Mouse (Mus musculus) MEL (cell line): ENCODE measurements around the gene Uba3. TPM values are rescaled to one million over a fixed set of nuclear protein-coding genes. Genes with fewer than 3 reads are reported as not detected.

ENCODE experiments used
- DNase-seq: peaks from one replicate; pipeline ENCODE4 v3.0.0; 2011; ENCODE audit warnings: low read depth, low spot score
- H3K27ac ChIP-seq: 2 replicates; pipeline ENCODE4 v1.5.1; 2012; ENCODE audit warnings: low read depth, mild to moderate bottlenecking, control low read depth, low read length, moderate library complexity; ENCODE audit not compliant: control insufficient read depth
- H3K27me3 ChIP-seq, 2 experiments: fragments of 150-350 bp in 1 of 2; sonication (generic) in 1 of 2; 2 replicates each; pipeline ENCODE4 v1.6.1; 2012; ENCODE audit warnings: low read length in 2 of 2, mild to moderate bottlenecking in 2 of 2, improper control_type of control experiment in 1 of 2, moderate library complexity in 1 of 2; ENCODE audit not compliant: insufficient read depth in 2 of 2, control insufficient read depth in 1 of 2
- H3K36me3 ChIP-seq, 2 experiments: 2 replicates each; pipeline ENCODE4 v1.6.1; 2012 to 2014; ENCODE audit warnings: low read length in 2 of 2, improper control_type of control experiment in 1 of 2, inconsistent platforms in 1 of 2, mild to moderate bottlenecking in 1 of 2; ENCODE audit not compliant: insufficient read depth in 2 of 2, control insufficient read depth in 1 of 2
- H3K4me1 ChIP-seq, 2 experiments: fragments of 150-350 bp in 1 of 2; sonication (generic) in 1 of 2; 2 replicates each; pipeline ENCODE4 v1.6.1; 2012; ENCODE audit warnings: low read length in 2 of 2, improper control_type of control experiment in 1 of 2, mild to moderate bottlenecking in 1 of 2; ENCODE audit not compliant: insufficient read depth in 2 of 2, control insufficient read depth in 1 of 2
- H3K4me3 ChIP-seq, 2 experiments: fragments of 150-350 bp in 1 of 2; sonication (generic) in 1 of 2; 2 replicates each; pipeline ENCODE4 v1.5.1; 2012; ENCODE audit warnings: low read depth in 2 of 2, low read length in 2 of 2, mild to moderate bottlenecking in 2 of 2, moderate library complexity in 2 of 2, control low read depth in 1 of 2, improper control_type of control experiment in 1 of 2; ENCODE audit not compliant: control insufficient read depth in 1 of 2, insufficient read depth in 1 of 2
- H3K79me2 ChIP-seq: 2 replicates; pipeline ENCODE4 v1.6.1; 2012; ENCODE audit warnings: mild to moderate bottlenecking, low read length, moderate library complexity; ENCODE audit not compliant: control insufficient read depth, poor library complexity, insufficient read depth
- H3K9ac ChIP-seq: 2 replicates; pipeline ENCODE4 v1.6.1; 2012; ENCODE audit warnings: low read depth, mild to moderate bottlenecking, control low read depth, low read length, moderate library complexity; ENCODE audit not compliant: control insufficient read depth, poor library complexity, severe bottlenecking
- H3K9me3 ChIP-seq: fragments of 150-350 bp; sonication (generic); replicated peaks from 2 replicates; pipeline ENCODE4 v1.6.1; 2012; ENCODE audit warnings: mild to moderate bottlenecking, low read length, improper control_type of control experiment, moderate library complexity; ENCODE audit not compliant: insufficient read depth
- CHD1 ChIP-seq: IDR thresholded peaks from 2 replicates; pipeline ENCODE4 v1.6.1; 2012; ENCODE audit warnings: low read depth, mild to moderate bottlenecking, inconsistent platforms, low read length, improper control_type of control experiment
- CTCF ChIP-seq, 3 experiments: IDR thresholded peaks in 2 of 3; conservative IDR thresholded peaks in 1 of 3; 2 replicates each; pipeline ENCODE4 v1.5.1; 2011 to 2012; ENCODE audit warnings: low read length in 3 of 3, low read depth in 2 of 3, mild to moderate bottlenecking in 2 of 3, improper control_type of control experiment in 1 of 3, inconsistent platforms in 1 of 3, mixed read lengths in 1 of 3, moderate library complexity in 1 of 3; ENCODE audit not compliant: control insufficient read depth in 1 of 3, insufficient read depth in 1 of 3, poor library complexity in 1 of 3, severe bottlenecking in 1 of 3
- E2F4 ChIP-seq: IDR thresholded peaks from 2 replicates; pipeline ENCODE4 v1.6.1; 2011; ENCODE audit warnings: low read depth, low read length, improper control_type of control experiment, borderline replicate concordance
- EP300 ChIP-seq, 2 experiments: IDR thresholded peaks; 2 replicates each; pipeline ENCODE4 v1.6.1; 2011; ENCODE audit warnings: improper control_type of control experiment in 2 of 2, low read length in 2 of 2, low read depth in 1 of 2, mild to moderate bottlenecking in 1 of 2
- ETS1 ChIP-seq: IDR thresholded peaks from 2 replicates; pipeline ENCODE4 v1.6.1; 2012; ENCODE audit warnings: low read depth, mild to moderate bottlenecking, inconsistent platforms, low read length, improper control_type of control experiment, moderate library complexity
- GABPA ChIP-seq: IDR thresholded peaks from 2 replicates; pipeline ENCODE4 v1.6.1; 2012; ENCODE audit warnings: low read depth, mild to moderate bottlenecking, inconsistent platforms, low read length, improper control_type of control experiment, moderate library complexity
- GATA1 ChIP-seq: IDR thresholded peaks from 2 replicates; pipeline ENCODE4 v1.6.1; 2011; ENCODE audit warnings: low read depth, low read length, improper control_type of control experiment
- JUND ChIP-seq: IDR thresholded peaks from 2 replicates; pipeline ENCODE4 v1.6.1; 2011; ENCODE audit warnings: low read depth, mild to moderate bottlenecking, improper control_type of control experiment, low read length
- KAT2A ChIP-seq: conservative IDR thresholded peaks from 2 replicates; pipeline ENCODE4 v1.6.1; 2012; ENCODE audit warnings: low read depth, low read length, improper control_type of control experiment, inconsistent platforms
- MAFK ChIP-seq: IDR thresholded peaks from 2 replicates; pipeline ENCODE4 v1.6.1; 2011; ENCODE audit warnings: low read depth, mild to moderate bottlenecking, low read length, improper control_type of control experiment, borderline replicate concordance
- MAX ChIP-seq: IDR thresholded peaks from 2 replicates; pipeline ENCODE4 v1.6.1; 2011; ENCODE audit warnings: low read length, improper control_type of control experiment
- MXI1 ChIP-seq: IDR thresholded peaks from 2 replicates; pipeline ENCODE4 v1.6.1; 2011; ENCODE audit warnings: mild to moderate bottlenecking, low read depth, low read length, improper control_type of control experiment
- MYB ChIP-seq: IDR thresholded peaks from 2 replicates; pipeline ENCODE4 v1.6.1; 2011; ENCODE audit warnings: mild to moderate bottlenecking, low read depth, low read length, improper control_type of control experiment
- MYC ChIP-seq: IDR thresholded peaks from 2 replicates; pipeline ENCODE4 v1.6.1; 2011; ENCODE audit warnings: low read depth, mild to moderate bottlenecking, low read length, improper control_type of control experiment, moderate library complexity
- NELFE ChIP-seq: IDR thresholded peaks from 2 replicates; pipeline ENCODE4 v1.6.1; 2011; ENCODE audit warnings: low read depth, low read length, improper control_type of control experiment
- NRF1 ChIP-seq: IDR thresholded peaks from 2 replicates; pipeline ENCODE4 v1.6.1; 2014; ENCODE audit warnings: low read depth, mild to moderate bottlenecking, inconsistent platforms, low read length, improper control_type of control experiment, moderate library complexity; ENCODE audit not compliant: poor library complexity, insufficient read depth, severe bottlenecking
- POLR2A ChIP-seq, 2 experiments: IDR thresholded peaks; 2 replicates each; pipeline ENCODE4 v1.6.1; 2011 to 2012; ENCODE audit warnings: low read length in 2 of 2, mild to moderate bottlenecking in 2 of 2, control low read depth in 1 of 2, improper control_type of control experiment in 1 of 2, low read depth in 1 of 2, moderate library complexity in 1 of 2; ENCODE audit not compliant: control insufficient read depth in 1 of 2, insufficient read depth in 1 of 2, poor library complexity in 1 of 2
- RCOR1 ChIP-seq: IDR thresholded peaks from 2 replicates; pipeline ENCODE4 v1.6.1; 2012; ENCODE audit warnings: low read depth, mild to moderate bottlenecking, inconsistent platforms, low read length, improper control_type of control experiment
- SIN3A ChIP-seq: IDR thresholded peaks from 2 replicates; pipeline ENCODE4 v1.6.1; 2012; ENCODE audit warnings: low read length, improper control_type of control experiment, inconsistent platforms
- TAL1 ChIP-seq: IDR thresholded peaks from 2 replicates; pipeline ENCODE4 v1.6.1; 2012; ENCODE audit warnings: mild to moderate bottlenecking, inconsistent platforms, low read length, moderate library complexity, mixed read lengths
- TCF12 ChIP-seq: IDR thresholded peaks from 2 replicates; pipeline ENCODE4 v1.6.1; 2014; ENCODE audit warnings: low read depth, mild to moderate bottlenecking, inconsistent platforms, low read length, improper control_type of control experiment, moderate library complexity
- UBTF ChIP-seq: IDR thresholded peaks from 2 replicates; pipeline ENCODE4 v1.6.1; 2012; ENCODE audit warnings: low read depth, mild to moderate bottlenecking, inconsistent platforms, low read length, improper control_type of control experiment, moderate library complexity, borderline replicate concordance; ENCODE audit not compliant: insufficient read depth
- USF1 ChIP-seq: IDR thresholded peaks from 2 replicates; pipeline ENCODE4 v1.6.1; 2014; ENCODE audit warnings: low read depth, mild to moderate bottlenecking, inconsistent platforms, low read length, improper control_type of control experiment, moderate library complexity
- USF2 ChIP-seq, 2 experiments: IDR thresholded peaks; 2 replicates each; pipeline ENCODE4 v1.6.1; 2011 to 2012; ENCODE audit warnings: improper control_type of control experiment in 2 of 2, low read length in 2 of 2, borderline replicate concordance in 1 of 2, inconsistent platforms in 1 of 2, low read depth in 1 of 2, mild to moderate bottlenecking in 1 of 2; ENCODE audit not compliant: insufficient read depth in 1 of 2
- ZC3H11A ChIP-seq: IDR thresholded peaks from 2 replicates; pipeline ENCODE4 v1.6.1; 2012; ENCODE audit warnings: low read depth, mild to moderate bottlenecking, inconsistent platforms, low read length, improper control_type of control experiment
- ZMIZ1 ChIP-seq: IDR thresholded peaks from 2 replicates; pipeline ENCODE4 v1.6.1; 2012; ENCODE audit warnings: low read depth, mild to moderate bottlenecking, inconsistent platforms, low read length, improper control_type of control experiment, moderate library complexity
- ZNF384 ChIP-seq: IDR thresholded peaks from 2 replicates; pipeline ENCODE4 v1.6.1; 2012; ENCODE audit warnings: low read depth, mild to moderate bottlenecking, inconsistent platforms, low read length, improper control_type of control experiment
- polyA plus RNA-seq, 2 experiments: library from polyadenylated mRNA; stranded (reverse) in 1 of 2; unstranded in 1 of 2; fragments of >175 nt in 1 of 2; fragments of >200 nt in 1 of 2; gene quantifications; 2 replicates each; pipeline versions ENCODE4 v1.2.1 to v1.2.4; 2012; ENCODE audit warnings: low replicate concordance in 2 of 2, low read depth in 1 of 2; ENCODE audit not compliant: insufficient read length in 2 of 2, insufficient read depth in 1 of 2, missing spikeins in 1 of 2
- total RNA-seq: library from RNA; depleted of rRNA; stranded (reverse); fragments of 300-350 nt; gene quantifications from 2 replicates; pipeline ENCODE4 v1.2.3, GENCODE M21; 2012

Gene Uba3
- total and polyA plus RNA-seq, 3 experiments: 37.1 to 38.1 TPM; not detected in 1

- Histone ChIP-seq H3K4me1 (peaks cover 20 to 22% of the 10 kb centered on the region in 2 experiments), H3K36me3 (peaks cover 0 to 41% of the 10 kb centered on the region in 2 experiments; a peak in 2 of 4 replicates), H3K9ac (no peak overlapping the region), H3K27ac (no peak overlapping the region), H3K27me3 (no peaks in the 10 kb centered on the region), H3K4me3 (no peak overlapping the region), H3K79me2 (peaks cover 33% of the 10 kb centered on the region), H3K9me3 (no peaks in the 10 kb centered on the region)
- TF ChIP-seq TAL1 (no peak), ZMIZ1 (no peak), NRF1 (no peak), USF1 (no peak), ZC3H11A (no peak), E2F4 (no peak), ZNF384 (no peak), MAX (no peak)
- no peak for DNase-seq
Observed at GRCm38 (mm10) chr6:97208406-97208805, 3.0 kb upstream of the Uba3 start.

- peak; percentile 70 for DNase-seq
Observed at GRCm38 (mm10) chr6:97207085-97207484, 1.6 kb upstream of the Uba3 start.

More at GRCm38 (mm10) chr6:97207085-97207484, 1.6 kb upstream of the Uba3 start:
- H3K27ac ChIP-seq: no peak overlapping the region
- no peak overlapping the region; the same call in 1 of the 2 replicates for H3K9ac ChIP-seq
- H3K36me3 ChIP-seq: peaks cover 0 to 36% of the 10 kb centered on the region in 2 experiments; a peak in 2 of 4 replicates
- H3K4me3 ChIP-seq: no peak overlapping the region
- peaks cover 33% of the 10 kb centered on the region for H3K79me2 ChIP-seq
- H3K27me3 ChIP-seq: no peaks in the 10 kb centered on the region
- H3K9me3 ChIP-seq: no peaks in the 10 kb centered on the region
- H3K4me1 ChIP-seq: peaks cover 23 to 30% of the 10 kb centered on the region in 2 experiments
- TF ChIP-seq MXI1 (peak; percentile 66), MAFK (0 out of 2 replicates have a peak, but pooled peaks have one; percentile 27), TAL1 (no peak), KAT2A (no peak), MAX (no peak), CHD1 (no peak), GATA1 (peak; percentile 89), EP300 (IDR thresholded peaks at IDR 0.05; ENCODE audit: low read depth in 1 of 2, low read length in 2 of 2) (peak; percentile 24 to 50; a peak in 2 of 4 replicates), POLR2A (IDR thresholded peaks at IDR 0.05; ENCODE audit: control insufficient read depth in 1 of 2, insufficient read depth in 1 of 2, low read depth in 1 of 2, low read length in 2 of 2, poor library complexity in 1 of 2) (no peak), JUND (0 out of 2 replicates have a peak, but pooled peaks have one; percentile 13), UBTF (no peak), RCOR1 (0 out of 2 replicates have a peak, but pooled peaks have one; percentile 33), MYC (0 out of 2 replicates have a peak, but pooled peaks have one; percentile 20), MYB (no peak), USF2 (IDR thresholded peaks at IDR 0.05; ENCODE audit: borderline replicate concordance in 1 of 2, insufficient read depth in 1 of 2, low read depth in 1 of 2, low read length in 2 of 2) (no peak), ETS1 (peak; percentile 99), CTCF (IDR thresholded peaks at IDR 0.05 in 2 of 3, conservative IDR thresholded peaks at IDR 0.05 in 1 of 3; ENCODE audit: control insufficient read depth in 1 of 3, insufficient read depth in 1 of 3, low read depth in 2 of 3, low read length in 3 of 3, poor library complexity in 1 of 3, severe bottlenecking in 1 of 3) (no peak), TCF12 (no peak), GABPA (peak; percentile 89), SIN3A (peak; percentile 87), NELFE (no peak), ZMIZ1 (no peak)
